ENCODE assay signal across 25 mouse cellular contexts in genomic region chr4:59208607-59209006, GRCm38 (mm10).
"Had no signal": no experiment of that assay in that cellular context is flagged by ENCODE, and none has a peak within 500 bp of the region (broad histone marks: within the 10 kb centered on the region; RNA-seq: fewer than 3 reads in every experiment).

No protein-coding gene starts in this region.

- H3K36me3 ChIP-seq: forebrain, embryonic 15.5 days had no signal

- H3K9ac ChIP-seq: forebrain, embryonic 15.5 days; forebrain, postnatal 0 days; hindbrain, embryonic 13.5 days; hindbrain, embryonic 15.5 days; kidney, embryonic 15.5 days; limb, embryonic 13.5 days; limb, embryonic 15.5 days; liver, embryonic 14.5 days had no signal

- H3K4me3 ChIP-seq: forebrain, embryonic 15.5 days; hindbrain, embryonic 13.5 days; hindbrain, embryonic 15.5 days; kidney, embryonic 15.5 days; limb, embryonic 13.5 days; limb, embryonic 15.5 days had no signal

- DNase-seq: forebrain, postnatal 0 days; gastrocnemius, postnatal 14 days; gastrocnemius, postnatal 36 days; heart, adult 18-20 months; heart, postnatal 10 days; kidney, adult 11 months; kidney, adult 2 months; kidney, adult 9 months; kidney, postnatal 14 days; kidney, postnatal 36 days; layer of hippocampus, adult 9-11 months; layer of hippocampus, postnatal 36 days; left cerebral cortex, postnatal 4 days had no signal

- H3K4me2 ChIP-seq: forebrain, embryonic 15.5 days; heart, embryonic 11.5 days; hindbrain, embryonic 13.5 days; hindbrain, embryonic 15.5 days; kidney, embryonic 15.5 days; limb, embryonic 13.5 days; limb, embryonic 15.5 days; liver, embryonic 11.5 days had no signal

- ATAC-seq: forebrain, embryonic 15.5 days; forebrain, postnatal 0 days; hindbrain, postnatal 0 days; intestine, embryonic 16.5 days had no signal

- H3K4me1 ChIP-seq: hindbrain, embryonic 15.5 days had no signal

- H3K27ac ChIP-seq: forebrain, embryonic 15.5 days; hindbrain, embryonic 13.5 days; hindbrain, embryonic 15.5 days; hindbrain, postnatal 0 days; kidney, embryonic 15.5 days; kidney, postnatal 0 days; limb, embryonic 13.5 days; limb, embryonic 15.5 days; liver, embryonic 14.5 days had no signal

- H3K9me3 ChIP-seq: forebrain, embryonic 15.5 days; hindbrain, embryonic 13.5 days; hindbrain, embryonic 15.5 days; kidney, embryonic 15.5 days; limb, embryonic 13.5 days; limb, embryonic 15.5 days had no signal

- H3K27me3 ChIP-seq: forebrain, embryonic 15.5 days; hindbrain, embryonic 13.5 days; hindbrain, embryonic 15.5 days; kidney, embryonic 15.5 days; limb, embryonic 13.5 days; limb, embryonic 15.5 days had no signal
